Mouse (Mus musculus): ENCODE results near the gene Gdpd3.

GRCm38 (mm10) chr7:126775978-126776234, 9.8 kb downstream of the Gdpd3 start:
- no peak for TF ChIP-seq POLR2A (IDR thresholded peaks at IDR 0.05; ENCODE audit: borderline replicate concordance, extremely low read depth, low read depth, low read length)
- no peak for TF ChIP-seq CTCF (IDR thresholded peaks at IDR 0.05; ENCODE audit: insufficient read depth, low read length)

Measured in lung, adult 2 months (tissue).